Mouse (Mus musculus): ENCODE measurements at regions not wholly inside any gene's neighbourhood (a gene's known extent, or its start where the extent isn't known, plus 50 kb on each side); places are given as distances from the start of the nearest gene placed in this dataset.
"Not testable (repeated sequence)": the region's sequence is repeated elsewhere in the genome, so short reads cannot be mapped to it uniquely, and the experiment has no call there.

DNA sequence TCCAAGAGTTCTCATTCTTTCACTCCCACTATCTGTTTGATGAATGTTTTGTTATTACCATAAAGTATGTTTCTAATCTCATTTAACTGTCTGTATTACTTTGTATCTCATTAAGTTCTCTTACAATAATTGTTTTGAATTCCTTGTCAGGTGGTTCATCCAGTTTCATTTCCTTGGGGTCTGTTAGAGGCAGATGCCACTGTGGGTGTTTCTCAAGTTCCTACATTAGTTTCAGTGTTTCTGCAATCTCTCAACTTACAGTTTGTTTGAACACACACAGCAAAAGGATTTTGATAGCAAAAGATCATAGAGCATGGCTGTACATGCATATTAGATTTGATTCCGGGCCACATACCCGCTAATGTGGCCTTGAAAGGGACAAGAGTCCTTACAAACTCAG is 280.5 kb upstream of the Gk2 start:
- WGBS, result 92% methylated on average over 2 of the region's 2 CpGs
- no peaks in the 10 kb centered on the region for H3K36me3 ChIP-seq
- ATAC-seq (ENCODE audit: low FRiP score, low read depth), result no peak
- no peak overlapping the region for H3K4me2 ChIP-seq (replicated peaks)
- H3K9me3 ChIP-seq, result no peaks in the 10 kb centered on the region
- no peak overlapping the region for H3K4me3 ChIP-seq
- H3K27ac ChIP-seq, result no peak overlapping the region
- no peak overlapping the region for H3K9ac ChIP-seq
- H3K27me3 ChIP-seq (replicated peaks), result no peaks in the 10 kb centered on the region
- H3K4me1 ChIP-seq, result no peaks in the 10 kb centered on the region

DNA sequence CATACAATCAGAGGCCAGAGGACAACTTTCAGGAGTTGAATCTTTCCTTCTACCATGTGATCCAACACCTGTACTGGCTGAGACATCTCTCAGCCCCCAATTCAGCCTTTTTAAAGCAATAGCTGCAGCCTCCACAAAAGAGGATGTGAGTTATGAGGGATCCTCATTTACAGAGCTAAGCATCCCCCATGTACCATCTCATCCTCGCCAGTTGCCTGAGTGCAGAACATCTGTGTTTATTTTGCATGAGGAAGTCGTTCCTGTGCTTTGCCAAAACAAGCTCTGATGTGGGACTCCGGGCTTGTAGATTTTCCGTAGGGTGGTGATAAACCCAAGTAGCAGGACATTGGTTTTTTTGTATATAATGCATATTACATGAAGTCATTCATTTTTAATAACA is 274.1 kb upstream of the Gk2 start:
- WGBS, result 70% methylated on average over 4 of the region's 4 CpGs
- H3K9ac ChIP-seq, result no peak overlapping the region
- ATAC-seq (ENCODE audit: low FRiP score, low read depth), result no peak
- H3K4me2 ChIP-seq (replicated peaks), result no peak overlapping the region
- no peaks in the 10 kb centered on the region for H3K27me3 ChIP-seq (replicated peaks)
- H3K4me3 ChIP-seq, result no peak overlapping the region
- H3K9me3 ChIP-seq, result no peaks in the 10 kb centered on the region
- H3K36me3 ChIP-seq, result no peaks in the 10 kb centered on the region
- no peak overlapping the region for H3K27ac ChIP-seq
- H3K4me1 ChIP-seq, result no peaks in the 10 kb centered on the region

DNA sequence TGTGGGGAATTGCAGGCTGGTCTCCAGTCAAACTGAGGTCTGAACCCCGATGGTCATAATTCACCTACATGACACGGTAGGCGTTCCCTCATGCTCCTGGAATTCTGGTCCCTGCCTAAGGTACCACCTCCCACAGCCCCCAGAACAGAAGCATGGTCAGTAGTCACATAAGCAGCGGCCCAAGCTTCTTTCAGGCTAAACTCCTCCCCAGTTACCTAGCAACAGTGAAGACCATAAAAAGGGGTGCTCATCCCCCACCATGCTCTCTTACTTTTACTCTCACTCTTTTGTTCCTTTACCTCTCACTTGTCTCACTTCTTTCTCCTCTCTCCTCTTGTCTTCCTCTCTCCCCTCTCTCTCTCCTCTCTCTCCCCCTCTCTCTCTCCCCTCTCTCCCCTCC is 262.5 kb upstream of the Gk2 start:
- not testable (repeated sequence) for H3K27ac ChIP-seq; H3K4me2 ChIP-seq (replicated peaks); H3K9ac ChIP-seq; H3K9me3 ChIP-seq; H3K36me3 ChIP-seq; H3K4me1 ChIP-seq; H3K27me3 ChIP-seq (replicated peaks); H3K4me3 ChIP-seq
- ATAC-seq (ENCODE audit: low FRiP score, low read depth), result peak; percentile 50; the same call in 1 of the 2 replicates
- WGBS, result 19% methylated on average over 4 of the region's 4 CpGs

DNA sequence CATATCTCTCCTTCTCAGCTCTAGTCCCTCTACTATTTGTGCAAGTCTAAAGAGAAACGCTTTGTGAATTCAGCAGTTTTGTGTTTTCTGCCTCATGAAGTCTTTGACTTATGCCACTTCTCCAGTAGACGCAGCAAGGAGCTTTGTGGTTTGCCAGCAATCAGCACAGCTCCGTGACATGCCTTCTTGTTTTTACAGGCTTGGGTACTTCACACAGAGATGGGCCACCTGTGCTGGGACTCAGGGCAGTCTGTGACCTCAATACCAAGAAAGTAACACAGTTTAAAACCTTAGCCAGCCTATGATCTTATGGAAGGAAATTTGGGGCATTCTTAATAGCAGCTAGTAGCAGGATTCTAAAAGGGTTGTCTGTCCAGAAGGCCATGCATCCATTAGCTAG is 248.4 kb upstream of the Gk2 start:
- 74% methylated on average over 3 of the region's 3 CpGs for WGBS
- H3K4me1 ChIP-seq, result no peaks in the 10 kb centered on the region
- H3K9ac ChIP-seq, result no peak overlapping the region
- H3K4me3 ChIP-seq, result no peak overlapping the region
- H3K36me3 ChIP-seq, result no peaks in the 10 kb centered on the region
- no peaks in the 10 kb centered on the region for H3K9me3 ChIP-seq
- no peak overlapping the region for H3K27ac ChIP-seq
- no peaks in the 10 kb centered on the region for H3K27me3 ChIP-seq (replicated peaks)
- no peak for ATAC-seq (ENCODE audit: low FRiP score, low read depth)
- no peak overlapping the region for H3K4me2 ChIP-seq (replicated peaks)

DNA sequence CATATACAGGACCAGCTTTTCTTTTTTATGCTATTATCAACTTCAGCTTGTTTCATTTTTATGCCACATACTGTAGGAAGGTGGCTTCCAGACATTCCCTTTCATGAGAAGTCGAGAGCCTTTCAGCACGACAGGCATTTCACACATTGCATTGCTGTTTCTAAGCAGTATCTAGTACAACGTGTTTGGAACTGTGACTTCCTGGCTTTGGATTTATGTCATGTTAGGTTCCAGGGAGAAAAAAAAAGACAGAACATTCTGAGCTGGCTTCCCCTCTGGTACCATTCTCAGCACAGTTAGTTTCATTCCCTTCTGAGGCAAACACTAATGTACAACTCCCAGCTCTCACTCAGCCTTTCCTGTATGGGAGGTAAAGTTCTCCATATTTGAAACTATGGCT is 243.7 kb upstream of the Gk2 start:
- no peak overlapping the region for H3K4me3 ChIP-seq

DNA sequence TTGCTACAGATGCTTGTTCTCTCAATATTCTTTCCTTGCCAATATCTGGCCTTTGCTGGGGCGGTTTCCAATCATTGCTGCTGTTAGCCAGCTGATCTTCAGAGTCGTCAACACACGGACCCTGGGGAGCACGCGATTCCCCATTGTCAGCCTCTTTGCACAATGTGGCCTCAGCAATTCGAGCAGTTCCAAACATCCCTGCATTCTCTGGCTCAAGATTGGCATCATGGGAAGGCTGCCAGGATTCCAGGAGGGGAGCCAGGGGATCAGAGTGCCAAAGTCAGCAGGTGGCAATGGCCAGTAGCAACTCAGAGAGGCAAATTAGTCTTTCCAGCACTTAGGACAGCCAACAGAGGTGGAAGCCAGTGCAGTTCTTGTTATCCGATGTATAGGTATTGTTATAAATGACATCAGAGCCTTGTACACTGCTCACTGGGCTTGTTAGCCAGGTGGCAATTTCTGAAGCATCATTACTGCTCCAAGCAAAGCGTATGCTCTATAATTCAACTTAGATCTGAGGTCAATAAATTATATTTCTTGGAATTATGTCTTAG is 240.8 kb upstream of the Gk2 start:
- Histone ChIP-seq H3K9me3 (no peaks in the 10 kb centered on the region), H3K4me1 (no peaks in the 10 kb centered on the region), H3K36me3 (no peaks in the 10 kb centered on the region), H3K27me3 (replicated peaks) (no peaks in the 10 kb centered on the region), H3K4me2 (replicated peaks) (no peak overlapping the region), H3K9ac (no peak overlapping the region), H3K27ac (no peak overlapping the region), H3K4me3 (no peak overlapping the region)
- no peak for ATAC-seq (ENCODE audit: low FRiP score, low read depth)
- WGBS, result 65% methylated on average over 8 of the region's 8 CpGs

More for the DNA sequence above, 243.7 kb upstream of the Gk2 start:
- no peak overlapping the region for H3K27ac ChIP-seq
- no peaks in the 10 kb centered on the region for H3K4me1 ChIP-seq
- 82% methylated on average over 3 of the region's 3 CpGs for WGBS
- no peak overlapping the region for H3K4me2 ChIP-seq (replicated peaks)
- no peaks in the 10 kb centered on the region for H3K9me3 ChIP-seq
- no peaks in the 10 kb centered on the region for H3K36me3 ChIP-seq
- ATAC-seq (ENCODE audit: low FRiP score, low read depth), result no peak
- no peak overlapping the region for H3K9ac ChIP-seq
- H3K27me3 ChIP-seq (replicated peaks), result no peaks in the 10 kb centered on the region

DNA sequence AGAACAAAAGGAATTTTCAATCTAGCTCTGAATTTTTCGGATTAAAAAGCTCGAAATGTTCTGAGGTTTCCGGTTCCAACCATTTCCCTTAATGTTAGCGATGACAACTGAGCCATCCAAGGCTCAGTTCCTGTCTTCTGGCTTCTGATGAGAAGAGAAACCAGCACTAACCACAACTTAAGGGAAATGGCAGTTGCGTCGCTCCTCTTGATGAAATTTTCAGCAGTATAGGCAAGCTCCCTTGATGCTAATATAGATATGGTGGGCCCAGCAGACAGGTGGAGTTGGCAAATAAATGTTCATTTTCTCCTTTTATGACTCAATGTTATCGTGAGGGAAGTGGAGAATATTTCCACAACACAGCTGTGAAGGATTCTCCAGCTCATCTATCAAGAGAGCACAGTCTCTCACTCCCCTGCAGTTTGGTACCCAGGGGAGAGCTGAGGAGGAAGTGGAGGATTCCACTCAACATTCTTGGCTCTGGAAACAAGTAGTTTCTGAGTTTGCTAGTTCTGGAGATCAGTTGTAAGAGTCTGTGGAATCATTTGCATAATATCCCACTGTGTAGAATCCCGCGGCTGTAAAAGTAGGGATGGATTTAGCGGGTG is 236.6 kb upstream of the Gk2 start:
- Histone ChIP-seq H3K27ac (no peak overlapping the region), H3K27me3 (replicated peaks) (no peaks in the 10 kb centered on the region), H3K4me3 (no peak overlapping the region), H3K4me1 (no peaks in the 10 kb centered on the region), H3K4me2 (replicated peaks) (no peak overlapping the region), H3K9ac (no peak overlapping the region), H3K36me3 (no peaks in the 10 kb centered on the region), H3K9me3 (no peaks in the 10 kb centered on the region)
- no peak for ATAC-seq (ENCODE audit: low FRiP score, low read depth)
- WGBS, result 87% methylated on average over 10 of the region's 10 CpGs

DNA sequence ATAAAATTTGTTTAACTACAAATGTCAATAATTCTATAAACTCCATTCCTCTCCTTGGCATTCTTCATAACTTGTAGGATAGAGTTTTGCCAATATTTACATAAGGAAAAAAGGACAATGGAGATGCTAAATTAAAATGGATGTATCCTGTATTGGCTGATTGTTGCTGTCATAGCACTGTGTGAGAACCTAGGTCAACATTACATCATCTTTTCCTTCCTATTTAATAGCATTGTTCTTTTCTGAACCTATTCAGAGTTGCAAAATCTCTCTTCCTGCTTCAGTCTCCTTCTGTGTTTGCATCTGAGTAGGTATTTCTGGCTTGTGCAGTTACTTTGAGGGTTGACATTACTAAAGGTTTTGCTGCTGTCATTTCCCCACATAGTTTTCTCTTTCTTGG is 228.6 kb upstream of the Gk2 start:
- Histone ChIP-seq H3K9ac (no peak overlapping the region), H3K9me3 (no peaks in the 10 kb centered on the region)

DNA sequence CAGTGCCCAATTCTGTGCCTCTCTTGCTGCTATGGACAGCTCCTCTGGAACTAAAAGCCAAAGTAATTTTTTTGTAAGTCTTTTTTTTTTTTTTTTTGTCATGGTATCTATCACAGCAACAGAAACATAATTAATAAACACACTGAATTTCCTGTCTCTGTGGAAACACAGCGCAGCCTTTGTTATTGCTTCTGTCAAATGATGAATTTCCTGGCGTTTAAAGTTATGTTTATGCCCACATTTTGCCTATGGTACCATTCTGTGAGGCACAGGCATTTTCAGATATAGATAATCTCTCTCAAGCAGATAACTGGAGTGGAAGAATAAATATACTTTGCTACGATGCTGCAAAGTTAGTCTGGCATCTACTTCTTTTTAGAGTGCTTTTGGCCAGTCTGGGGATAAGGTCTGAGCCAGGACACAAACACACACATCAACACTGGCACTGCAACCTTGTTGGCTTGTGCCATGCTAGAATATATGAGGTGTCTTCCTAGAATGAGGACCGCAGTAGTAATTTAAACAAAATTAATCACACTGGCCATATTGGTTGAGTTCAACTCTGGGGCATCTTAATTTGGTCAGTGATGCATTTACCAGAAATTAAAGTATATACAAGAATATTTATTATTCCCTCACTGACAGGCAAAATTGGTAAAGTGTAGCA is 227.9 kb upstream of the Gk2 start:
- H3K4me2 ChIP-seq (replicated peaks), result no peak overlapping the region
- ATAC-seq (ENCODE audit: low FRiP score, low read depth), result no peak
- no peaks in the 10 kb centered on the region for H3K36me3 ChIP-seq

More for the DNA sequence above, 228.6 kb upstream of the Gk2 start:
- Histone ChIP-seq H3K4me1 (no peaks in the 10 kb centered on the region), H3K27ac (no peak overlapping the region), H3K4me2 (replicated peaks) (no peak overlapping the region), H3K36me3 (no peaks in the 10 kb centered on the region), H3K4me3 (no peak overlapping the region), H3K27me3 (replicated peaks) (no peaks in the 10 kb centered on the region)
- ATAC-seq (ENCODE audit: low FRiP score, low read depth), result no peak

DNA sequence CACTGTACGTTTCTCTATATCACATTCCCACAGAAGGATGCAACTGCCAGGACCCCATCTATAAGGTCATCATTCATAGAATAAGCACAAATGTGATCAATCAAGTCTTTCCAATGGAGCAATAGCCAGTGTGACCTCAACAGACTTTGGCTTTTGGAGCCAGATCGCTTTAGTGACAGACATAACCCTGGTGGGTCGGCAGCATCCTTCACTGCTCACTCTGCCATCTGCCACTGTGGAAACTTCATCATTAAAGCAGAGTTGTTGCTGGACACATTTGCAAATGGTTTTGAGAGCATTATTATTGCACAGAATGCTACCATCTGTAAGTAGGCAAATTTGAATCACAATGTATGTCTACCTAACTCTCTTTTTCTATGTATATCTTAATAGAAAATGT is 212.9 kb upstream of the Gk2 start:
- Histone ChIP-seq H3K4me1 (no peaks in the 10 kb centered on the region), H3K36me3 (no peaks in the 10 kb centered on the region), H3K27ac (no peak overlapping the region), H3K4me3 (no peak overlapping the region), H3K9ac (no peak overlapping the region), H3K4me2 (replicated peaks) (no peak overlapping the region), H3K9me3 (no peaks in the 10 kb centered on the region), H3K27me3 (replicated peaks) (no peaks in the 10 kb centered on the region)
- 62% methylated on average over 3 of the region's 3 CpGs for WGBS
- ATAC-seq (ENCODE audit: low FRiP score, low read depth), result no peak

More for the DNA sequence above, 227.9 kb upstream of the Gk2 start:
- no peaks in the 10 kb centered on the region for H3K9me3 ChIP-seq
- H3K27ac ChIP-seq, result no peak overlapping the region
- no peak overlapping the region for H3K4me3 ChIP-seq
- H3K9ac ChIP-seq, result no peak overlapping the region
- H3K4me1 ChIP-seq, result no peaks in the 10 kb centered on the region
- 81% methylated on average over 4 of the region's 4 CpGs for WGBS
- no peaks in the 10 kb centered on the region for H3K27me3 ChIP-seq (replicated peaks)

DNA sequence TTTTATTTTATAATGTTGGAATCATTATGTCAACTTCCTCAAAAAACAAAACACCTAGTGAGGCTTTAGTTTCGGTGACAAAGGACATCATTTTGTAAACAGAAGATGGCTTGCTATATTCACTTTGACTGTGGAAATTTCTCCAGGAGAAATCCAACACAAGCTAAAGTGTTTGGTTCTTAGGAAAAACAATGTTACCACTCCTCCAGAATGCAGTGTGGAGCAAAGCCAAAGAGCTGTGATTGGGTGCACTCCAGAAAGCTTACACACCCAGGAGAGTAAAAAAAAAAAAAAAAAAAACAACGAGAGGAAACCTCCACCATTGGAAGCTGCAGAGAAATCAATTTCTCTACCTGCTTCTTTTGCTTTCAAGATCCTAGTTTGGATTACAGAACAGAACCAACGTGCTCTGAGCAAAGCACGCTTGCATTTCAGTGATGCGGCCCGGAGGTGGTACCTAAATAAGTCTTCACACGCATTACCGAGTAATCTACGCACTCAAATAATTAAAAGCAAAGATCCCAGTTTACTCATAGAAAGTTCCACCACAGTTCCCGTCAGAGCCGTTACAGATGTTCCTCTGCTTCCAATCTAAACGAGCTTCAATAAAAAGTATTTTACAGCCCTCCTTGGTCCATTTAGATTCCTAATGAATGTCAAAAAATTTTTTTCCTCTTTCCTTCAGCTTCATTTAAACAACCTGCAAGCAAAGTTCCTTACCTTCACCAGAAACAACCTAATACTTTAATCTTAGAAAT is 199.5 kb upstream of the Gk2 start:
- H3K36me3 ChIP-seq, result no peaks in the 10 kb centered on the region
- H3K4me1 ChIP-seq, result no peaks in the 10 kb centered on the region
- ATAC-seq (ENCODE audit: low FRiP score, low read depth), result no peak
- no peaks in the 10 kb centered on the region for H3K27me3 ChIP-seq (replicated peaks)
- no peak overlapping the region for H3K27ac ChIP-seq
- no peak overlapping the region for H3K9ac ChIP-seq
- H3K4me2 ChIP-seq (replicated peaks), result no peak overlapping the region
- WGBS, result 82% methylated on average over 12 of the region's 12 CpGs
- no peak overlapping the region for H3K4me3 ChIP-seq
- H3K9me3 ChIP-seq, result no peaks in the 10 kb centered on the region

DNA sequence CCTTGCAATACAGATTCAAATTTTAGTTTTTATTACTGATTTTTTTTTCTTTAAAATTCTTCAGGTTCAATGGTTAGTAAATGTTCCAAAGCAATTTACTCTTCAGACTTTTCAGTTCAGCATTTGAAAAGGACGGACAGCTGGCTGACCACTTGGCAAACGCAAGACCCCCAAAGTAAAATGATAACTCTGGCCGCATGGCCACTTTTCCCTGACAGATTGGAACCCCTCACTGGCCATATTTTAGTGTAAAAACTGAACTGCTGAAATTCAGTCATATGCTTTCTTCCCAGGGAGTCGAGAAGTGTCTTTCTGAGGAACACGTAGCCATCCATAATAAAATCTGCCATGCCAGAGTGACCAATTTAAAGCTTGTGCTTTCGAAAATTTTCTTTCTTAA is 198.4 kb upstream of the Gk2 start:
- H3K9ac ChIP-seq, result no peak overlapping the region
- H3K36me3 ChIP-seq, result no peaks in the 10 kb centered on the region
- H3K4me2 ChIP-seq (replicated peaks), result no peak overlapping the region
- no peak overlapping the region for H3K27ac ChIP-seq
- H3K27me3 ChIP-seq (replicated peaks), result no peaks in the 10 kb centered on the region
- no peaks in the 10 kb centered on the region for H3K9me3 ChIP-seq
- ATAC-seq (ENCODE audit: low FRiP score, low read depth), result no peak
- 87% methylated on average over 6 of the region's 6 CpGs for WGBS
- H3K4me3 ChIP-seq, result no peak overlapping the region
- no peaks in the 10 kb centered on the region for H3K4me1 ChIP-seq

Data from neural tube, embryonic 12.5 days (tissue).